Mouse (Mus musculus) olfactory bulb, adult 2 months (tissue): ENCODE measurements at regions not wholly inside any gene's neighbourhood (a gene's known extent, or its start where the extent isn't known, plus 50 kb on each side); places are given as distances from the start of the nearest gene placed in this dataset.
"Not testable (repeated sequence)": the region's sequence is repeated elsewhere in the genome, so short reads cannot be mapped to it uniquely, and the experiment has no call there.

Source experiments
- H3K27ac ChIP-seq: fragments of 200-500 bp; 2 replicates; pipeline ENCODE4 v1.5.1; 2012; ENCODE audit warnings: low read depth, low read length; ENCODE audit not compliant: insufficient read depth
- H3K4me1 ChIP-seq: fragments of 200-500 bp; 2 replicates; pipeline ENCODE4 v1.6.1; 2012; ENCODE audit warnings: low read length; ENCODE audit not compliant: control insufficient read depth, insufficient read depth
- H3K4me3 ChIP-seq: fragments of 200-500 bp; 2 replicates; pipeline ENCODE4 v1.5.1; 2012; ENCODE audit warnings: mild to moderate bottlenecking, low read depth, low read length, moderate library complexity; ENCODE audit not compliant: insufficient read depth
- CTCF ChIP-seq: fragments of 200-500 bp; IDR thresholded peaks from 2 replicates; pipeline ENCODE4 v1.5.1; 2012; ENCODE audit warnings: low read depth, mild to moderate bottlenecking, low read length, moderate library complexity; ENCODE audit not compliant: insufficient read depth
- POLR2A ChIP-seq: fragments of 200-500 bp; IDR thresholded peaks from 2 replicates; pipeline ENCODE4 v1.6.1; 2012; ENCODE audit warnings: mild to moderate bottlenecking, low read depth, low read length, moderate library complexity; ENCODE audit not compliant: insufficient read depth
- WGBS: fragments of 180-500 bp; shearing (Covaris S2); methylation state at CpG from one replicate; pipeline ENCODE4 v1.1.7; 2018; 5-methylcytosine and 5-hydroxymethylcytosine counted together

- H3K27ac ChIP-seq, H3K4me3 ChIP-seq, H3K4me1 ChIP-seq: not testable (repeated sequence)
- WGBS = 71% methylated on average over 4 of the region's 4 CpGs
These were observed 54.3 kb upstream of the Fcho1 start for GRCm38 (mm10) chr8:71779824-71780223.

DNA sequence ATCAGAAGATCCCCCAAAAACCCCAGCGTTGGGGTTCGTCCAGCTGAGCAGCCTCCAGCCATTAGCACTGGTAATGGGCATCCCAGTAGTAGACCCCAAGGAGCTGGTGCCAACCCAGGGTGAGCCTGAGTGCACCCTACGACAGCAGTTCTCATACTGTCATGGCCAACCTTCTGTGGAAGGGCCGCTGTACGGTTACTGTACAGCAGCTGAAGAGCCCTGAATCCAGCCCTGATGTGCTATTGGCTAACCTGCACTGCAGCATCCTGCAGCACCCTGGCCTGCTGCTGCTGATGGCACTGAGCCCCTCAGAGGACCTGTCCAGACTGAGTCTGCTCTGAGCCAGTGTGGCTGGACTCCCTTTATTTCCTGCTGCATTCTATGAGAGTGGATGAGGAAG lies 53.9 kb upstream of the Fcho1 start:
- whole genome bisulfite sequencing = 96% methylated on average over 5 of the region's 5 CpGs
- not testable (repeated sequence) for H3K4me1 ChIP-seq, H3K4me3 ChIP-seq, H3K27ac ChIP-seq

GRCm38 (mm10) chr8:71778916-71779315 lies 53.4 kb upstream of the Fcho1 start:
- no peak overlapping the region for H3K4me3 ChIP-seq
- TF ChIP-seq CTCF = no peak
- TF ChIP-seq POLR2A = no peak
- no peak overlapping the region for H3K27ac ChIP-seq
- WGBS = 91% methylated on average over 10 of the region's 10 CpGs
- H3K4me1 ChIP-seq = no peaks in the 10 kb centered on the region
